Mouse (Mus musculus) B cell, adult 2 months (primary cell): Measurements from ENCODE around the gene Abcb6.

Source experiments
- DNase-seq, 2 experiments: peaks; one replicate each; pipeline ENCODE4 v3.0.0; 2022

Gene Abcb6

GRCm38 (mm10) chr1:75180105-75180590, at the start of gene Abcb6:
TSS of gene Abcb6 (minus strand) at chr1:75180392.
- peak; percentile 83 to 86 for DNase-seq

- DNase-seq: no peak
These were observed 49.0 kb upstream of the Abcb6 start for GRCm38 (mm10) chr1:75229158-75229557.

- DNase-seq: no peak
These were observed 47.5 kb upstream of the Abcb6 start for GRCm38 (mm10) chr1:75227653-75228052.

GRCm38 (mm10) chr1:75226138-75226537, 45.9 kb upstream of the Abcb6 start:
- DNase-seq: no peak

GRCm38 (mm10) chr1:75225473-75225872, 45.3 kb upstream of the Abcb6 start:
- no peak for DNase-seq

- DNase-seq: peak; percentile 30 to 38
These were observed 43.3 kb upstream of the Abcb6 start for GRCm38 (mm10) chr1:75223532-75223931.

GRCm38 (mm10) chr1:75222926-75223325, 42.7 kb upstream of the Abcb6 start:
- no peak for DNase-seq

GRCm38 (mm10) chr1:75221538-75221937, 41.3 kb upstream of the Abcb6 start:
- DNase-seq: no peak

- DNase-seq: no peak
These were observed 39.3 kb upstream of the Abcb6 start, which contains the start of gene Tuba4a for GRCm38 (mm10) chr1:75219531-75219930. TSS of gene Tuba4a (minus strand) at chr1:75219865.

- DNase-seq: peak; percentile 99
These were observed 38.9 kb upstream of the Abcb6 start for GRCm38 (mm10) chr1:75219078-75219477.

GRCm38 (mm10) chr1:75218227-75219001, 38.2 kb upstream of the Abcb6 start:
- DNase-seq: peak; percentile 82 to 85

GRCm38 (mm10) chr1:75217893-75218226, 37.7 kb upstream of the Abcb6 start:
- no peak for DNase-seq

GRCm38 (mm10) chr1:75216797-75217585, 36.8 kb upstream of the Abcb6 start:
- no peak for DNase-seq

GRCm38 (mm10) chr1:75215785-75216184, 35.6 kb upstream of the Abcb6 start:
- no peak for DNase-seq

- DNase-seq: no peak
These were observed 34.7 kb upstream of the Abcb6 start for GRCm38 (mm10) chr1:75214886-75215285.

- no peak for DNase-seq
These were observed 34.2 kb upstream of the Abcb6 start for GRCm38 (mm10) chr1:75214442-75214841.

- no peak for DNase-seq
These were observed 32.9 kb upstream of the Abcb6 start for GRCm38 (mm10) chr1:75213096-75213495.

- no peak for DNase-seq
These were observed 32.4 kb upstream of the Abcb6 start for GRCm38 (mm10) chr1:75212542-75212941.

GRCm38 (mm10) chr1:75211141-75211708, 31.0 kb upstream of the Abcb6 start:
- DNase-seq: no peak

- peak; percentile 97 for DNase-seq
These were observed 30.2 kb upstream of the Abcb6 start, which contains the start of the genes Glb1l and Stk16 for GRCm38 (mm10) chr1:75210136-75211087. TSS of gene Glb1l (minus strand) at chr1:75210813. TSS of gene Stk16 (plus strand) at chr1:75210838.

GRCm38 (mm10) chr1:75208967-75209678, 28.9 kb upstream of the Abcb6 start:
- peak; percentile 22 to 43 for DNase-seq

GRCm38 (mm10) chr1:75201236-75201635, 21.0 kb upstream of the Abcb6 start:
- no peak for DNase-seq
